Mouse (Mus musculus) megakaryocyte, embryonic 14.5 days (primary cell): ENCODE results near the gene Apobec3.

Source experiments
- FLI1 ChIP-seq: IDR thresholded peaks from 2 replicates; pipeline ENCODE4 v1.6.1; 2012; ENCODE audit warnings: low read length, inconsistent platforms, mixed read lengths
- GATA1 ChIP-seq: IDR thresholded peaks from 3 replicates; pipeline ENCODE4 v1.6.1; 2012; ENCODE audit warnings: mixed read lengths, low read length, inconsistent platforms, borderline replicate concordance

DNA sequence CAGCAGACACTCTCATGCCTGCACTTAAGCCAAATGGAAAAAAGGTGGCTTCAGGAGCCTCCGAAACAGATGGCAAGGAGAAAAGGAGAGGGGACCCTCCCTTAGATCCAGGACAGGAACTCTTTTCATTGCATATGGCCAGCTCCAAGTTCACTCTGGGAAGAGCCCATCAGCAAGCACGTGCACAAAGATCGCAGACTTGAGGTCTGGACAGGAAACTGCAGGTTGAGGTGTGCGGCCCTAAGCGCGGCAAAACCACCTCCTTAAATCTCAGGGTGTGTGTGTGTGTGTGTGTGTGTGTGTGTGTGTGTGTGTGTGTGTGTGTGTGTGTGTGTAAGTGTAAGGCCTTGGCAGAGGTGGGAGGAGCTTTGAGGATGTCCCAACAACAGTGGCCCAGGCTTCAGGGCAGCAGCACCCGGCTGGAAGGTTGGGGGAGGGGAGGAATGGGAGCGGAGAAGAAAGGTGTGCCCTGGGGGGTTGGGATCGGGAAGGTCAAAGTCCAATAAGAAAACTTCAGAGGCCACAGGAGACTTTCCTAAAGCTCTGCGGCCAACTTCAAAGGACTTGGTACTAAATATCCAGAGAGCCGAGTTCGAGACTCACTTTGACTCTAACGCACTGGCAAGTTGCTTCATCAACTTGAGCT lies 40.2 kb downstream of the Apobec3 start:
- TF ChIP-seq GATA1: no peak
- no peak for TF ChIP-seq FLI1
